Comparison of ENCODE assay signal across 18 mouse cellular contexts in genomic region chr5:5175090-5175489, GRCm38 (mm10).
DNase-seq lines count a peak whose midpoint lies in the region; ATAC-seq and TF ChIP-seq lines count a peak whose summit lies in the region.
"Had no signal": no experiment of that assay in that cellular context is flagged by ENCODE, and none has a peak within 500 bp of the region (broad histone marks: within the 10 kb centered on the region; RNA-seq: fewer than 3 reads in every experiment).

No protein-coding gene starts in this region.

- 17% methylated on average over 1 of the region's 1 CpGs for WGBS in forebrain, embryonic 13.5 days
- 21% methylated on average over 1 of the region's 1 CpGs for WGBS in forebrain, postnatal 0 days
- 3% methylated on average over 1 of the region's 1 CpGs for WGBS in forebrain, embryonic 14.5 days
- 81% methylated on average over 1 of the region's 1 CpGs for WGBS in kidney, adult 2 months

- H3K36me3 ChIP-seq in forebrain, embryonic 13.5 days (ENCODE audit: poor library complexity, severe bottlenecking), result 0 out of 2 replicates have a peak, but pooled peaks cover 3% of the 10 kb centered on the region
- H3K36me3 ChIP-seq in forebrain, postnatal 0 days (ENCODE audit: insufficient read depth), result no peaks in the 10 kb centered on the region
- H3K36me3 ChIP-seq in forebrain, embryonic 14.5 days (ENCODE audit: control insufficient read depth, insufficient read depth, low read length), result no peaks in the 10 kb centered on the region
- no peaks in the 10 kb centered on the region for H3K36me3 ChIP-seq in kidney, adult 2 months (ENCODE audit: control insufficient read depth, insufficient read depth, low read length)
- H3K36me3 ChIP-seq: G1E; heart, embryonic 12.5 days; hindbrain, embryonic 10.5 days; limb, embryonic 15.5 days; midbrain, embryonic 13.5 days had no signal

- H3K27me3 ChIP-seq in forebrain, embryonic 13.5 days, result no peaks in the 10 kb centered on the region
- H3K27me3 ChIP-seq in forebrain, postnatal 0 days (ENCODE audit: insufficient read depth, low read length), result no peaks in the 10 kb centered on the region
- no peaks in the 10 kb centered on the region for H3K27me3 ChIP-seq in forebrain, embryonic 14.5 days (replicated peaks; ENCODE audit: control insufficient read depth, insufficient read depth, low read length)
- H3K27me3 ChIP-seq in kidney, adult 2 months (replicated peaks; ENCODE audit: control insufficient read depth, insufficient read depth, low read length), result no peaks in the 10 kb centered on the region
- H3K27me3 ChIP-seq: heart, embryonic 12.5 days; limb, embryonic 15.5 days; midbrain, embryonic 13.5 days had no signal

- no peak for DNase-seq in forebrain, postnatal 0 days
- DNase-seq in lung, postnatal 36 days, result peak; percentile 7
- DNase-seq in lung, adult 18-20 months, result no peak
- peak; percentile 75 for DNase-seq in forebrain, embryonic 14.5 days (ENCODE audit: low spot score)
- no peak for DNase-seq in cerebellum, adult 11 months
- no peak for DNase-seq in kidney, adult 2 months
- DNase-seq: cerebellum, postnatal 36 days; kidney, postnatal 14 days; liver, postnatal 0 days; right cerebral cortex, postnatal 14 days; thymus, postnatal 36 days had no signal

- no peak overlapping the region for H3K4me3 ChIP-seq in forebrain, embryonic 13.5 days
- H3K4me3 ChIP-seq in forebrain, postnatal 0 days (ENCODE audit: low read depth, low read length), result no peak overlapping the region
- no peak overlapping the region for H3K4me3 ChIP-seq in forebrain, embryonic 14.5 days (ENCODE audit: low read depth, low read length)
- H3K4me3 ChIP-seq in kidney, adult 2 months (ENCODE audit: insufficient read depth, low read depth, low read length), result no peak overlapping the region
- H3K4me3 ChIP-seq: heart, embryonic 12.5 days; hindbrain, embryonic 10.5 days; limb, embryonic 15.5 days; midbrain, embryonic 13.5 days had no signal

- H3K4me2 ChIP-seq in forebrain, embryonic 13.5 days, result no peak overlapping the region
- no peak overlapping the region for H3K4me2 ChIP-seq in forebrain, postnatal 0 days (ENCODE audit: low read depth)
- H3K4me2 ChIP-seq in forebrain, embryonic 14.5 days (ENCODE audit: low read length), result no peak overlapping the region
- H3K4me2 ChIP-seq: heart, embryonic 12.5 days; limb, embryonic 15.5 days; midbrain, embryonic 13.5 days had no signal

- ATAC-seq in forebrain, embryonic 13.5 days, result peak; percentile 63; the same call in 1 of the 2 replicates
- no peak for ATAC-seq in forebrain, postnatal 0 days
- ATAC-seq in forebrain, embryonic 14.5 days, result peak; percentile 76
- ATAC-seq: intestine, embryonic 16.5 days; liver, postnatal 0 days; midbrain, embryonic 13.5 days had no signal

- TF ChIP-seq CTCF in forebrain, postnatal 0 days (IDR thresholded peaks at IDR 0.05; ENCODE audit: low read depth), result no peak
- TF ChIP-seq CTCF in kidney, adult 2 months (conservative IDR thresholded peaks at IDR 0.05; ENCODE audit: insufficient read depth, insufficient read length, low read depth, low read length), result no peak

- no peak overlapping the region for H3K27ac ChIP-seq in forebrain, embryonic 13.5 days
- H3K27ac ChIP-seq in forebrain, postnatal 0 days (ENCODE audit: low read depth, low read length), result no peak overlapping the region
- H3K27ac ChIP-seq in forebrain, embryonic 14.5 days (ENCODE audit: low read depth, low read length), result no peak overlapping the region
- H3K27ac ChIP-seq in kidney, adult 2 months (ENCODE audit: insufficient read depth, low read depth, low read length), result no peak overlapping the region
- H3K27ac ChIP-seq: hindbrain, embryonic 10.5 days; limb, embryonic 15.5 days; midbrain, embryonic 13.5 days had no signal

- no peak overlapping the region for H3K9ac ChIP-seq in forebrain, embryonic 13.5 days
- no peak overlapping the region for H3K9ac ChIP-seq in forebrain, postnatal 0 days
- H3K9ac ChIP-seq in forebrain, embryonic 14.5 days (ENCODE audit: low read length), result no peak overlapping the region
- H3K9ac ChIP-seq: heart, embryonic 12.5 days; limb, embryonic 15.5 days; liver, postnatal 0 days; midbrain, embryonic 13.5 days had no signal

- peaks cover 17% of the 10 kb centered on the region for H3K4me1 ChIP-seq in forebrain, embryonic 13.5 days
- no peaks in the 10 kb centered on the region for H3K4me1 ChIP-seq in forebrain, postnatal 0 days (ENCODE audit: insufficient read depth)
- H3K4me1 ChIP-seq in forebrain, embryonic 14.5 days (ENCODE audit: control insufficient read depth, insufficient read depth, low read length), result peaks cover 7% of the 10 kb centered on the region; the same call in 1 of the 2 replicates
- H3K4me1 ChIP-seq in kidney, adult 2 months (ENCODE audit: control insufficient read depth, insufficient read depth, low read length), result no peaks in the 10 kb centered on the region
- H3K4me1 ChIP-seq: hindbrain, embryonic 10.5 days; limb, embryonic 15.5 days had no signal

- no peak for TF ChIP-seq POLR2A in kidney, adult 2 months (IDR thresholded peaks at IDR 0.05; ENCODE audit: low read depth, low read length)

- no peaks in the 10 kb centered on the region for H3K9me3 ChIP-seq in forebrain, embryonic 13.5 days (replicated peaks)
- H3K9me3 ChIP-seq in forebrain, postnatal 0 days (ENCODE audit: low read length), result no peaks in the 10 kb centered on the region
- H3K9me3 ChIP-seq in forebrain, embryonic 14.5 days (replicated peaks; ENCODE audit: control insufficient read depth, low read length), result no peaks in the 10 kb centered on the region
- H3K9me3 ChIP-seq: G1E; heart, embryonic 12.5 days; hindbrain, embryonic 10.5 days; limb, embryonic 15.5 days; midbrain, embryonic 13.5 days had no signal

Comparison
In these comparisons a context has a peak if more than half of its experiments do, and no peak if none do; other contexts are left out.
1. DNase-seq: peak in lung, postnatal 36 days (single experiment) and forebrain, embryonic 14.5 days (single experiment); none in forebrain, postnatal 0 days (single experiment), lung, adult 18-20 months (0 of 2), cerebellum, adult 11 months (single experiment) and kidney, adult 2 months (single experiment).